ENCODE assay signal across 20 mouse cellular contexts in the genomic region with DNA sequence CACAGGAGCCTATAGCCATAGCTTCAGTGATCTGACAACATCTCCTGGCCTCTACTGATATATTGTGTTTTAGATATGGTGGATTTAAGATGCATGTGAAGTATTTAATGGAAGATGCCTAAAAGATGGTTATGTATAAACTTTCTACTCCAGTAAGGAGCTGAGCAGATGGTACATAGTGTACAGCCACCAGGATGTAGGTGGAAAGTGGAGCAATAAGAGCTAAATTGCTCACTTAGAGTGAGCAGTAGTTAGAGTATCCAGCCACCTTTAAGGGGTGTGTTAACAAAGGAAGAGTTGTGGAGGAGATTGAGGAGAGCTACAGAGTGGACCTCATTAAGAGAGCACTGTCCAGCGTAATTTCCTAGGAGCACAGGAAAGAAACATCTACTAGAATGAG. TPM values are rescaled to one million over a fixed set of nuclear protein-coding genes. Genes with fewer than 3 reads are reported as not detected.
A peak's percentile ranks its signal among the peaks of the same experiment; 100 is the strongest.
DNase-seq lines count a peak whose midpoint lies in the region; ATAC-seq lines count a peak whose summit lies in the region.
"Had no signal": no experiment of that assay in that cellular context is flagged by ENCODE, and none has a peak within 500 bp of the region (broad histone marks: within the 10 kb centered on the region; RNA-seq: fewer than 3 reads in every experiment).

No protein-coding gene starts in this region.

- no peak for DNase-seq in frontal cortex, postnatal 10 days (ENCODE audit: low spot score in 2 of 2)
- DNase-seq in heart, adult 11 months = peak; percentile 10
- no peak for DNase-seq in heart, postnatal 4 days
- peak; percentile 30 for DNase-seq in brain, adult 2 months (ENCODE audit: low read depth, low spot score)
- no peak for DNase-seq in cerebellum, adult 11 months
- DNase-seq: adrenal gland, adult 2 months; adrenal gland, adult 8-10 months; adrenal gland, postnatal 10 days; adrenal gland, postnatal 14 days; adrenal gland, postnatal 25 days; adrenal gland, postnatal 36 days; B cell, adult 2 months; cerebellum, adult 11-12 months; cerebellum, adult 18-20 months; cerebellum, adult 2 months; cerebellum, adult 8-10 months had no signal

- peak; percentile 84 for ATAC-seq in frontal cortex, adult (ENCODE audit: low TSS enrichment)
- ATAC-seq: activated CD4-positive, CD25-positive, alpha-beta regulatory T cell, adult 4 months; CD4-positive, CD25-positive, alpha-beta regulatory T cell, adult 4 months; Patski had no signal

RNA-seq across cellular contexts. Expression of a gene that starts 3.7 kb away (rescaled TPM):
- total RNA-seq in heart, postnatal 4 days (2021) = 10 to 100 TPM; 36.3 to 40.0 TPM

RNA-seq across cellular contexts. Expression of a gene that starts 19.8 kb away (rescaled TPM):
- total RNA-seq in heart, postnatal 4 days (2021) = 100 to 1,000 TPM; 106 to 111 TPM

RNA-seq across cellular contexts. Expression of a gene that starts 39.1 kb away (rescaled TPM):
- total RNA-seq in heart, postnatal 4 days (2021) = 10 to 100 TPM; 40.5 to 42.2 TPM

RNA-seq across cellular contexts. Expression of a gene that starts 47.0 kb away (rescaled TPM):
- total RNA-seq in heart, postnatal 4 days (2021) = 100 to 1,000 TPM; 122 to 125 TPM

RNA-seq across cellular contexts. Expression of a gene that starts 54.0 kb away (rescaled TPM):
- total RNA-seq in heart, postnatal 4 days (2021) = 10 to 100 TPM; 15.1 to 17.8 TPM

Comparison
In these comparisons a context has a peak if more than half of its experiments do, and no peak if none do; other contexts are left out.
1. DNase-seq: peak in heart, adult 11 months (single experiment) and brain, adult 2 months (single experiment); none in frontal cortex, postnatal 10 days (0 of 2), heart, postnatal 4 days (single experiment) and cerebellum, adult 11 months (single experiment).